30 mouse cellular contexts compared by ENCODE assay signal in genomic region chr9:84090316-84091063, GRCm38 (mm10).
DNase-seq lines count a peak whose midpoint lies in the region; ATAC-seq lines count a peak whose summit lies in the region.
"Had no signal": no experiment of that assay in that cellular context is flagged by ENCODE, and none has a peak within 500 bp of the region (broad histone marks: within the 10 kb centered on the region; RNA-seq: fewer than 3 reads in every experiment).

No protein-coding gene starts in this region.

- H3K4me3 ChIP-seq in liver, embryonic 15.5 days (replicated peaks): no peak overlapping the region
- H3K4me3 ChIP-seq: embryonic facial prominence, embryonic 10.5 days; embryonic facial prominence, embryonic 15.5 days; gastrocnemius, adult 2 months; hindbrain, embryonic 12.5 days; intestine, embryonic 15.5 days; layer of hippocampus, adult 2 months; limb, embryonic 13.5 days; midbrain, embryonic 10.5 days; midbrain, embryonic 15.5 days had no signal

- no peak overlapping the region for H3K9ac ChIP-seq in liver, embryonic 15.5 days
- H3K9ac ChIP-seq: embryonic facial prominence, embryonic 15.5 days; hindbrain, embryonic 12.5 days; intestine, embryonic 15.5 days; limb, embryonic 13.5 days; midbrain, embryonic 15.5 days had no signal

- peaks cover 15% of the 10 kb centered on the region for H3K4me1 ChIP-seq in liver, embryonic 15.5 days (replicated peaks)
- H3K4me1 ChIP-seq: embryonic facial prominence, embryonic 15.5 days; hindbrain, embryonic 12.5 days; intestine, embryonic 15.5 days; limb, embryonic 13.5 days; midbrain, embryonic 10.5 days; midbrain, embryonic 15.5 days had no signal

- H3K27ac ChIP-seq in liver, embryonic 15.5 days (replicated peaks): no peak overlapping the region
- H3K27ac ChIP-seq: embryonic facial prominence, embryonic 10.5 days; embryonic facial prominence, embryonic 15.5 days; gastrocnemius, adult 2 months; hindbrain, embryonic 12.5 days; hindbrain, postnatal 0 days; intestine, embryonic 15.5 days; layer of hippocampus, adult 2 months; limb, embryonic 13.5 days; macrophage; midbrain, embryonic 10.5 days; midbrain, embryonic 15.5 days had no signal

- H3K9me3 ChIP-seq in liver, embryonic 15.5 days (replicated peaks): no peaks in the 10 kb centered on the region
- H3K9me3 ChIP-seq: embryonic facial prominence, embryonic 10.5 days; embryonic facial prominence, embryonic 15.5 days; hindbrain, embryonic 12.5 days; intestine, embryonic 15.5 days; limb, embryonic 13.5 days; midbrain, embryonic 10.5 days; midbrain, embryonic 15.5 days had no signal

- DNase-seq in c-Kit-positive CD71-positive TER-119-positive erythroid progenitor cells, embryonic 14.5 days (ENCODE audit: low spot score): peak; percentile 17
- DNase-seq in liver: peak; percentile 20
- no peak for DNase-seq in thymus, postnatal 10 days (ENCODE audit: low spot score in 2 of 2)
- DNase-seq in ovary, postnatal 14 days (ENCODE audit: low spot score): no peak
- DNase-seq in embryo, embryonic 10 days (ENCODE audit: low spot score): no peak
- DNase-seq in cerebellum, postnatal 10 days: no peak
- DNase-seq: adrenal gland, adult 8-10 months; B cell, adult 2 months; cerebellum, adult 11 months; cerebellum, adult 9-11 months; gastrocnemius, adult 2 months; heart, postnatal 36 days; kidney, adult 2 months; kidney, postnatal 36 days; lung, adult 2 months; lung, postnatal 10 days; right cerebral cortex, adult 18-20 months; right cerebral cortex, postnatal 4 days had no signal

- 24% methylated on average over 9 of the region's 9 CpGs for WGBS in liver, embryonic 15.5 days (ENCODE audit: insufficient replicate concordance)

- ATAC-seq in liver, embryonic 15.5 days (ENCODE audit: insufficient read depth): peak; percentile 91
- ATAC-seq: forebrain, embryonic 16.5 days; hindbrain, postnatal 0 days; intestine, embryonic 15.5 days; midbrain, embryonic 15.5 days had no signal

- H3K36me3 ChIP-seq in liver, embryonic 15.5 days (replicated peaks): no peaks in the 10 kb centered on the region
- H3K36me3 ChIP-seq: embryonic facial prominence, embryonic 10.5 days; embryonic facial prominence, embryonic 15.5 days; hindbrain, embryonic 12.5 days; intestine, embryonic 15.5 days; limb, embryonic 13.5 days; midbrain, embryonic 10.5 days; midbrain, embryonic 15.5 days had no signal

- no peaks in the 10 kb centered on the region for H3K27me3 ChIP-seq in liver, embryonic 15.5 days
- H3K27me3 ChIP-seq: embryonic facial prominence, embryonic 15.5 days; hindbrain, embryonic 12.5 days; intestine, embryonic 15.5 days; limb, embryonic 13.5 days; midbrain, embryonic 15.5 days had no signal

- peak overlapping the region; percentile 35 for H3K4me2 ChIP-seq in liver, embryonic 15.5 days
- H3K4me2 ChIP-seq: embryonic facial prominence, embryonic 15.5 days; hindbrain, embryonic 12.5 days; intestine, embryonic 15.5 days; limb, embryonic 13.5 days; midbrain, embryonic 15.5 days had no signal

Comparison
In these comparisons a context has a peak if more than half of its experiments do, and no peak if none do; other contexts are left out.
1. DNase-seq: peak in c-Kit-positive CD71-positive TER-119-positive erythroid progenitor cells, embryonic 14.5 days (single experiment) and liver (single experiment); none in thymus, postnatal 10 days (0 of 2), ovary, postnatal 14 days (single experiment), embryo, embryonic 10 days (single experiment) and cerebellum, postnatal 10 days (0 of 2).